Mouse (Mus musculus) myocyte (in vitro differentiated cells): ENCODE data around the gene Gtf2h4.

Source experiments
- CEBPB ChIP-seq: IDR thresholded peaks from 2 replicates; pipeline ENCODE4 v1.6.1; 2011; ENCODE audit warnings: mild to moderate bottlenecking, moderate library complexity; ENCODE audit not compliant: poor library complexity, insufficient read depth, severe bottlenecking
- E2F4 ChIP-seq: IDR thresholded peaks from one replicate; pipeline ENCODE4 v1.6.1; 2011; ENCODE audit warnings: mild to moderate bottlenecking, control low read depth, moderate library complexity; ENCODE audit not compliant: insufficient read depth
- MAX ChIP-seq: IDR thresholded peaks from one replicate; pipeline ENCODE4 v1.6.1; 2011; ENCODE audit warnings: low read depth, mild to moderate bottlenecking, control low read depth
- MYOD1 ChIP-seq, 3 experiments: IDR thresholded peaks; one replicate each; pipeline ENCODE4 v1.6.1; 2011; ENCODE audit warnings: control low read depth in 2 of 3, low read depth in 2 of 3, mild to moderate bottlenecking in 2 of 3, moderate library complexity in 1 of 3; ENCODE audit not compliant: insufficient read length in 2 of 3, control insufficient read depth in 1 of 3
- MYOG ChIP-seq, 3 experiments: IDR thresholded peaks; one replicate each; pipeline ENCODE4 v1.6.1; 2011; ENCODE audit warnings: control low read depth in 2 of 3, low read depth in 2 of 3, mild to moderate bottlenecking in 2 of 3; ENCODE audit not compliant: insufficient read length in 2 of 3, control insufficient read depth in 1 of 3, insufficient read depth in 1 of 3
- POLR2A ChIP-seq: IDR thresholded peaks from one replicate; pipeline ENCODE4 v1.6.1; 2011; ENCODE audit warnings: low read depth, mild to moderate bottlenecking, control low read depth, moderate library complexity; ENCODE audit not compliant: insufficient read length
- POLR2AphosphoS2 ChIP-seq: IDR thresholded peaks from one replicate; pipeline ENCODE4 v1.6.1; 2011; ENCODE audit warnings: low read depth, control low read depth; ENCODE audit not compliant: insufficient read length
- REST ChIP-seq: IDR thresholded peaks from one replicate; pipeline ENCODE4 v1.6.1; 2011; ENCODE audit warnings: mild to moderate bottlenecking, control low read depth, moderate library complexity; ENCODE audit not compliant: insufficient read depth, insufficient read length
- SRF ChIP-seq: IDR thresholded peaks from one replicate; pipeline ENCODE4 v1.6.1; 2011; ENCODE audit warnings: low read depth; ENCODE audit not compliant: control insufficient read depth, insufficient read length
- TCF12 ChIP-seq: IDR thresholded peaks from one replicate; pipeline ENCODE4 v1.6.1; 2011; ENCODE audit warnings: mild to moderate bottlenecking, control low read depth; ENCODE audit not compliant: poor library complexity, insufficient read depth, severe bottlenecking
- TCF3 ChIP-seq: IDR thresholded peaks from one replicate; pipeline ENCODE4 v1.6.1; 2011; ENCODE audit warnings: low read depth, control low read depth; ENCODE audit not compliant: insufficient read length
- USF1 ChIP-seq: IDR thresholded peaks from one replicate; pipeline ENCODE4 v1.6.1; 2011; ENCODE audit warnings: low read depth, mild to moderate bottlenecking, control low read depth, moderate library complexity

- TF ChIP-seq POLR2A, result no peak
- no peak for TF ChIP-seq MAX
- TF ChIP-seq MYOD1 (IDR thresholded peaks at IDR 0.05; ENCODE audit: control insufficient read depth in 1 of 3, insufficient read length in 2 of 3, low read depth in 2 of 3), result no peak
- TF ChIP-seq POLR2AphosphoS2, result no peak
- no peak for TF ChIP-seq TCF12
- no peak for TF ChIP-seq TCF3
- no peak for TF ChIP-seq MYOG (IDR thresholded peaks at IDR 0.05; ENCODE audit: control insufficient read depth in 1 of 3, insufficient read depth in 1 of 3, insufficient read length in 2 of 3, low read depth in 2 of 3)
- TF ChIP-seq E2F4, result no peak
- no peak for TF ChIP-seq USF1
- TF ChIP-seq SRF, result no peak
- TF ChIP-seq CEBPB, result no peak
- TF ChIP-seq REST, result no peak
Measured at GRCm38 (mm10) chr17:35673416-35674035, at the start of gene Gtf2h4.
